ENCODE assay signal across 20 mouse cellular contexts in the genomic region with DNA sequence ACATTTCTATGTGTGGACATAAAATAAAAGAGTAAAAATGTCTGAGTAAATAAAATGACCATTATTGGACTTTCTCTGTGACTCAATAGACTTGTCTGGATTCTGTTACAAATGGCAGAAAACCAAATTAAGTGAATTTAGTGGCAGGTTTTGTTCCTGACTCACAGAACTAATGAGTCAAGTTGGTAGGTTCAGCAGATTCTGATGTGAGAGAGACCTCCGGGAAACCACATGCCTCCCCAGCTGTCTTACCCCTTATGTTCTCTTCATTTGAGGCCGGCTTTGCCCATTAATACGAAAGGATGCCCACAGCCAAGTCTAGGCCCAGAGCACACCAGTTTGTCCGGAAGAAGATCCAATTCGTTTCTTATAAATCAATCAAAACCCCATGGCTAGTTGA. TPM values are rescaled to one million over a fixed set of nuclear protein-coding genes. Genes with fewer than 3 reads are reported as not detected.
A peak's percentile ranks its signal among the peaks of the same experiment; 100 is the strongest.
DNase-seq lines count a peak whose midpoint lies in the region; ATAC-seq lines count a peak whose summit lies in the region.
"Had no signal": no experiment of that assay in that cellular context is flagged by ENCODE, and none has a peak within 500 bp of the region (broad histone marks: within the 10 kb centered on the region; RNA-seq: fewer than 3 reads in every experiment).

No protein-coding gene starts in this region.

- no peaks in the 10 kb centered on the region for H3K27me3 ChIP-seq in forebrain, embryonic 16.5 days (replicated peaks; ENCODE audit: control insufficient read depth, insufficient read depth, low read length)
- no peaks in the 10 kb centered on the region for H3K27me3 ChIP-seq in forebrain, embryonic 11.5 days (ENCODE audit: control insufficient read depth, insufficient read depth, low read length)
- H3K27me3 ChIP-seq: hindbrain, embryonic 12.5 days; kidney, embryonic 15.5 days had no signal

- no peaks in the 10 kb centered on the region for H3K4me1 ChIP-seq in forebrain, embryonic 16.5 days (replicated peaks; ENCODE audit: control insufficient read depth, insufficient read depth, low read length)
- H3K4me1 ChIP-seq in forebrain, embryonic 11.5 days (replicated peaks; ENCODE audit: control insufficient read depth, insufficient read depth, low read length), result no peaks in the 10 kb centered on the region
- H3K4me1 ChIP-seq: hindbrain, embryonic 12.5 days; kidney, embryonic 15.5 days; midbrain, embryonic 10.5 days had no signal

- no peaks in the 10 kb centered on the region for H3K9me3 ChIP-seq in forebrain, embryonic 16.5 days (ENCODE audit: control insufficient read depth, low read length)
- H3K9me3 ChIP-seq in forebrain, embryonic 11.5 days (ENCODE audit: control insufficient read depth, low read length), result no peaks in the 10 kb centered on the region
- H3K9me3 ChIP-seq: hindbrain, embryonic 12.5 days; kidney, embryonic 15.5 days; midbrain, embryonic 10.5 days had no signal

- WGBS in forebrain, embryonic 16.5 days, result 70% methylated on average over 5 of the region's 5 CpGs
- 88% methylated on average over 5 of the region's 5 CpGs for WGBS in forebrain, embryonic 11.5 days

- no peak overlapping the region for H3K27ac ChIP-seq in forebrain, embryonic 16.5 days (ENCODE audit: low read length)
- no peak overlapping the region for H3K27ac ChIP-seq in forebrain, embryonic 11.5 days (ENCODE audit: low read depth, low read length)
- H3K27ac ChIP-seq: hindbrain, embryonic 12.5 days; kidney, embryonic 15.5 days; midbrain, embryonic 10.5 days had no signal

- H3K4me2 ChIP-seq in forebrain, embryonic 16.5 days (ENCODE audit: low read length), result no peak overlapping the region
- no peak overlapping the region for H3K4me2 ChIP-seq in forebrain, embryonic 11.5 days (ENCODE audit: low read depth, low read length, severe bottlenecking)
- H3K4me2 ChIP-seq: heart, embryonic 11.5 days; hindbrain, embryonic 12.5 days; kidney, embryonic 15.5 days had no signal

- 0 out of 2 replicates have a peak, but pooled peaks have one; percentile 38 for ATAC-seq in forebrain, embryonic 16.5 days
- ATAC-seq in forebrain, embryonic 11.5 days (replicated peaks; ENCODE audit: low FRiP score), result no peak
- ATAC-seq: CD4-positive, CD25-positive, alpha-beta regulatory T cell, adult 4 months had no signal

- no peaks in the 10 kb centered on the region for H3K36me3 ChIP-seq in forebrain, embryonic 16.5 days (ENCODE audit: control insufficient read depth, insufficient read depth)
- no peaks in the 10 kb centered on the region for H3K36me3 ChIP-seq in forebrain, embryonic 11.5 days (ENCODE audit: control insufficient read depth, insufficient read depth, low read length)
- H3K36me3 ChIP-seq: hindbrain, embryonic 12.5 days; kidney, embryonic 15.5 days; midbrain, embryonic 10.5 days had no signal

- no peak for DNase-seq in forebrain, embryonic 11.5 days (ENCODE audit: low spot score)
- DNase-seq in NIH3T3 (ENCODE audit: low read depth), result peak; percentile 10
- DNase-seq in layer of hippocampus, adult 18-20 months (ENCODE audit: low spot score in 2 of 2), result peak; percentile 1 to 33
- peak; percentile 35 to 67 for DNase-seq in layer of hippocampus, postnatal 14 days (ENCODE audit: low spot score in 2 of 2)
- no peak for DNase-seq in kidney, postnatal 25 days
- no peak for DNase-seq in spleen, postnatal 14 days (ENCODE audit: low spot score in 2 of 2)
- no peak for DNase-seq in urinary bladder, postnatal 36 days (ENCODE audit: low spot score in 2 of 2)
- DNase-seq: adrenal gland, adult 2 months; cerebellum, adult 9-10 months; gastrocnemius, postnatal 10 days; heart, postnatal 10 days; kidney, adult 11 months; right cerebral cortex, postnatal 14 days; thymus, postnatal 25 days had no signal

- no peak overlapping the region for H3K9ac ChIP-seq in forebrain, embryonic 16.5 days (replicated peaks; ENCODE audit: low read depth, low read length)
- H3K9ac ChIP-seq in forebrain, embryonic 11.5 days (ENCODE audit: low read length), result no peak overlapping the region
- H3K9ac ChIP-seq: hindbrain, embryonic 12.5 days; kidney, embryonic 15.5 days had no signal

- no peak overlapping the region for H3K4me3 ChIP-seq in forebrain, embryonic 16.5 days (replicated peaks; ENCODE audit: low read length)
- H3K4me3 ChIP-seq in forebrain, embryonic 11.5 days (ENCODE audit: low read depth, low read length), result no peak overlapping the region
- H3K4me3 ChIP-seq: hindbrain, embryonic 12.5 days; kidney, embryonic 15.5 days; midbrain, embryonic 10.5 days had no signal

RNA-seq across cellular contexts. Expression of gene Rbms1, which starts 59.4 kb away (rescaled TPM):
- polyA plus RNA-seq in forebrain, embryonic 16.5 days (2015; fragmentation: Nextera tagmentation; extraction: Ambion mirVana), result 23.7 and 23.8 TPM in 2 replicates
- 37.8 and 39.5 TPM in 2 replicates for polyA plus RNA-seq in forebrain, embryonic 11.5 days (2014; fragmentation: Nextera tagmentation; extraction: Ambion mirVana)
- 10 to 100 TPM; 11.7 to 12.8 TPM for total RNA-seq in layer of hippocampus, adult 18-20 months (2021)
- 10 to 100 TPM; 17.9 to 19.1 TPM for total RNA-seq in layer of hippocampus, postnatal 14 days (2021)

Comparison
In these comparisons a context has a peak if more than half of its experiments do, and no peak if none do; other contexts are left out.
1. DNase-seq: peak in NIH3T3 (single experiment), layer of hippocampus, adult 18-20 months (2 of 2) and layer of hippocampus, postnatal 14 days (2 of 2); none in forebrain, embryonic 11.5 days (single experiment), kidney, postnatal 25 days (0 of 2), spleen, postnatal 14 days (0 of 2) and urinary bladder, postnatal 36 days (0 of 2).